Mouse (Mus musculus) neural tube, embryonic 13.5 days (tissue): ENCODE data around the gene Rtl9. TPM values are rescaled to one million over a fixed set of nuclear protein-coding genes. Genes with fewer than 3 reads are reported as not detected.

Experiments
- ATAC-seq: fragments of 200-750 bp; cut with Nextera tagmentation; 2 replicates; pipeline ENCODE4 v1.8.0; 2017; ENCODE audit warnings: low read depth, mild to moderate bottlenecking, moderate TSS enrichment, moderate library complexity
- H3K27ac ChIP-seq: fragments of 300-500 bp; sonication (generic); replicated peaks from 2 replicates; pipeline ENCODE4 v1.5.1; 2015; ENCODE audit warnings: moderate library complexity, mild to moderate bottlenecking, inconsistent platforms
- H3K27me3 ChIP-seq: fragments of 300-500 bp; sonication (generic); 2 replicates; pipeline ENCODE4 v1.6.1; 2015; ENCODE audit warnings: mild to moderate bottlenecking, inconsistent platforms
- H3K36me3 ChIP-seq: fragments of 300-500 bp; sonication (generic); 2 replicates; pipeline ENCODE4 v1.6.1; 2015; ENCODE audit warnings: mild to moderate bottlenecking, inconsistent platforms
- H3K4me1 ChIP-seq: fragments of 300-500 bp; sonication (generic); replicated peaks from 2 replicates; pipeline ENCODE4 v1.6.1; 2015; ENCODE audit warnings: inconsistent platforms
- H3K4me2 ChIP-seq: fragments of 300-500 bp; sonication (generic); 2 replicates; pipeline ENCODE4 v1.6.1; 2015; ENCODE audit warnings: inconsistent platforms, mild to moderate bottlenecking, moderate library complexity
- H3K4me3 ChIP-seq: fragments of 300-500 bp; sonication (generic); 2 replicates; pipeline ENCODE4 v1.5.1; 2015; ENCODE audit warnings: mild to moderate bottlenecking, inconsistent platforms
- H3K9ac ChIP-seq: fragments of 300-500 bp; sonication (generic); 2 replicates; pipeline ENCODE4 v1.6.1; 2015; ENCODE audit warnings: moderate library complexity, mild to moderate bottlenecking, inconsistent platforms
- H3K9me3 ChIP-seq: fragments of 300-500 bp; sonication (generic); 2 replicates; pipeline ENCODE4 v1.6.1; 2016; ENCODE audit warnings: inconsistent platforms
- WGBS: fragments of 180-500 bp; shearing (Covaris S2); methylation state at CpG from one replicate; pipeline ENCODE4 v1.1.7; 2015; 5-methylcytosine and 5-hydroxymethylcytosine counted together
- polyA plus RNA-seq: library from polyadenylated mRNA; unstranded; fragments of >200 nt; fragmentation: Nextera tagmentation; extraction: Ambion mirVana; gene quantifications from 2 replicates; pipeline ENCODE4 v1.2.1, GENCODE M21; 2015

Rtl9 gene
- polyA plus RNA-seq, 1 experiment from 2014 or later: 0.20 TPM

- Histone ChIP-seq H3K9me3 (no peaks in the 10 kb centered on the region), H3K4me1 (0 out of 2 replicates have a peak, but pooled peaks cover 10% of the 10 kb centered on the region), H3K4me2 (no peak overlapping the region), H3K36me3 (no peaks in the 10 kb centered on the region), H3K9ac (no peak overlapping the region), H3K27me3 (peaks cover 62% of the 10 kb centered on the region), H3K27ac (no peak overlapping the region), H3K4me3 (no peak overlapping the region)
- ATAC-seq: no peak
- 31% methylated on average over 1 of the region's 1 CpGs for WGBS
Measured at GRCm38 (mm10) chrX:143082732-143083131, 16.7 kb upstream of the Rtl9 start.

DNA sequence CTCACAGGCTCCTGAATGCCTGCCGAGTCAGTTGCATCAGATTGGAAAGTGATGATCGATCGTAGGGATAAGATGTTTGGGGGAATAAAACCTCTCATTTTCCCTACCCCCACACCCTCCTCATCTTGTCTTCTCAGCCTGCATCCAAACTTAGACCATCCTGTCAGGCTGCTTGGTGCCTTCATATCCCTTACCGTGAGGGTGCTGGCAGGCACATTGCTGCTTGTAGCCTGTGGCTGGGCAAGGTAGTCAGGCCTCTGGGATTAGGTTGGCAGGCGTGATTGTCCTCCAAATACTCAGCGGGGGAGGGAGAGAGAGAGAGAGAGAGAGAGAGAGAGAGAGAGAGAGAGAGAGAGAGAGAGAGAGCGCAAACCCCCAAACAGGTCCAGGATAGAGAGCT lies 11.2 kb upstream of the Rtl9 start:
- Histone ChIP-seq H3K36me3 (no peaks in the 10 kb centered on the region), H3K9ac (no peak overlapping the region), H3K4me1 (no peaks in the 10 kb centered on the region), H3K4me3 (no peak overlapping the region), H3K4me2 (no peak overlapping the region), H3K9me3 (no peaks in the 10 kb centered on the region), H3K27me3 (peaks cover 45% of the 10 kb centered on the region), H3K27ac (no peak overlapping the region)
- WGBS: 72% methylated on average over 7 of the region's 7 CpGs
- no peak for ATAC-seq

DNA sequence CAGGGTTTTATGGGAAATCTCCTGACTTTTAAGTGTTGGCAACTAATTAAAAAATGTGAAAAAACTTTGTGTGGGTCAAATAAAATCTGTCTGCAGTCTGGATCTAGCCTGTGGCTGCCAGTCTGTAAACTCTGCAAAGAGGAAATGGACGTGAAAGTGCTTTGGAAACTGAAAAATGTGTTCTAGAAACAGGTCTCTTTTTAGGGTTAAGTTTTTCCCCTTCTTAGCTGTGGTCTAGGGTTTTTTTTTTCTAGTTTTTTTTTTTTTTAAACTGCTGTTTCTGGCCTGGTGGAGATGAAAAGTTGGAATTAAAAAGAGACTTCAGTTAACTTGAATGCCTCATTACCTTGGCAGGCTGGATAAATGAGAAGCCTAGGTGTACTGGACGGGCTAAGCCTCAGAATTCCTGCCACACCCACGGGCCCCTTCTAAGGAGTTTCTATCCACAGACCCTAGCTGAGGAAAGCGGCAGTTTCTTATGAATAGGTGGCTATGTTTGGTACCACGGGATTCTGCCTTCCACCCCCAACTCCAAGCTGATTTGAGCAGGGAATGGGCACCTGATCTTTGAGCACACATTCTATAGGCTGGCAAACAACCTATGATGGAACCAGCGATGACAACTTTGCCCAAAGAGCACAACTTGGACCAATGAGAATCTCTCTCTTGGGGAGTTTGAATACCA lies 8.3 kb upstream of the Rtl9 start:
- Histone ChIP-seq H3K4me2 (no peak overlapping the region), H3K27ac (no peak overlapping the region), H3K9ac (no peak overlapping the region), H3K9me3 (no peaks in the 10 kb centered on the region), H3K27me3 (peaks cover 43% of the 10 kb centered on the region), H3K4me3 (no peak overlapping the region), H3K4me1 (no peaks in the 10 kb centered on the region), H3K36me3 (no peaks in the 10 kb centered on the region)
- WGBS: 72% methylated on average over 6 of the region's 6 CpGs
- ATAC-seq: no peak

GRCm38 (mm10) chrX:143097551-143097950 lies 1.8 kb upstream of the Rtl9 start:
- Histone ChIP-seq H3K9me3 (no peaks in the 10 kb centered on the region), H3K4me3 (no peak overlapping the region), H3K27me3 (peaks cover 23% of the 10 kb centered on the region), H3K9ac (no peak overlapping the region), H3K4me1 (no peaks in the 10 kb centered on the region), H3K36me3 (no peaks in the 10 kb centered on the region), H3K4me2 (no peak overlapping the region), H3K27ac (no peak overlapping the region)
- ATAC-seq: no peak
- 73% methylated on average over 6 of the region's 6 CpGs for WGBS

GRCm38 (mm10) chrX:143103146-143103545 lies 3.8 kb downstream of the Rtl9 start:
- Histone ChIP-seq H3K27ac (no peak overlapping the region), H3K4me1 (no peaks in the 10 kb centered on the region), H3K9ac (no peak overlapping the region), H3K4me3 (no peak overlapping the region), H3K4me2 (no peak overlapping the region), H3K36me3 (no peaks in the 10 kb centered on the region), H3K27me3 (peaks cover 6% of the 10 kb centered on the region; the same call in 1 of the 2 replicates), H3K9me3 (no peaks in the 10 kb centered on the region)
- WGBS: 93% methylated on average over 5 of the region's 5 CpGs
- no peak for ATAC-seq

DNA sequence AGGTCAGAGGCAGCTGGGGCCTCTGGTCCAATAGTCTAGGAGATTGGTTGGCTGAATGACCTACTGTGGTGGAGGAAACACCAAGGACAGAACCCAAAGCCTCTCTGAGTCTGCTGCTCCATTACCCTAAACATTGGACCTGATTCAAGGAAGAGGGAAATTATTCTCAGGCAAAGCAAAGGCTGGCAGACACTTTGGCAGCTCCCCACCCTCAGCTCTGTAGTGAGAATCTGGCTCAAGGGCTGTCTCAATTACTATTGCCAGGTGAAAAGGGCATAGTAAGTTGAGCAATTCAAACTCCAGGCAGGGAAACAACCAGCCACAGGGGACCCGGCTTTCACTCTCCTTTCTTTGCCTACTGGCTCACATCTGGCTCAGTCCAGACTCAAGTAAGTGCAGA lies 6.5 kb downstream of the Rtl9 start:
- no peaks in the 10 kb centered on the region for H3K4me1 ChIP-seq
- no peak overlapping the region for H3K9ac ChIP-seq
- no peaks in the 10 kb centered on the region for H3K36me3 ChIP-seq
- no peak overlapping the region for H3K27ac ChIP-seq
- no peak for ATAC-seq
- H3K4me2 ChIP-seq: no peak overlapping the region
- H3K4me3 ChIP-seq: no peak overlapping the region
- WGBS: 86% methylated on average over 1 of the region's 1 CpGs
- H3K27me3 ChIP-seq: no peaks in the 10 kb centered on the region
- no peaks in the 10 kb centered on the region for H3K9me3 ChIP-seq

- Histone ChIP-seq H3K27me3 (no peaks in the 10 kb centered on the region), H3K36me3 (no peaks in the 10 kb centered on the region), H3K9me3 (no peaks in the 10 kb centered on the region), H3K4me2 (no peak overlapping the region), H3K4me3 (no peak overlapping the region), H3K4me1 (no peaks in the 10 kb centered on the region), H3K27ac (no peak overlapping the region), H3K9ac (no peak overlapping the region)
- ATAC-seq: no peak
Measured at GRCm38 (mm10) chrX:143112546-143112945, 13.2 kb downstream of the Rtl9 start.

Other genes starting within 250 kb of the Rtl9 start
- 4.7 and 6.4 TPM in 2 replicates for gene Ammecr1, start 132.9 kb upstream of the Rtl9 start, polyA plus RNA-seq